Mouse (Mus musculus) fat pad, adult 2 months (tissue): ENCODE measurements around the gene Mrpl17.

Source experiments
- DNase-seq: peaks from one replicate; pipeline ENCODE4 v3.0.0-alpha.2; 2011; ENCODE audit warnings: low read depth, low spot score; ENCODE audit errors: extremely low read depth

Mrpl17 gene

DNA sequence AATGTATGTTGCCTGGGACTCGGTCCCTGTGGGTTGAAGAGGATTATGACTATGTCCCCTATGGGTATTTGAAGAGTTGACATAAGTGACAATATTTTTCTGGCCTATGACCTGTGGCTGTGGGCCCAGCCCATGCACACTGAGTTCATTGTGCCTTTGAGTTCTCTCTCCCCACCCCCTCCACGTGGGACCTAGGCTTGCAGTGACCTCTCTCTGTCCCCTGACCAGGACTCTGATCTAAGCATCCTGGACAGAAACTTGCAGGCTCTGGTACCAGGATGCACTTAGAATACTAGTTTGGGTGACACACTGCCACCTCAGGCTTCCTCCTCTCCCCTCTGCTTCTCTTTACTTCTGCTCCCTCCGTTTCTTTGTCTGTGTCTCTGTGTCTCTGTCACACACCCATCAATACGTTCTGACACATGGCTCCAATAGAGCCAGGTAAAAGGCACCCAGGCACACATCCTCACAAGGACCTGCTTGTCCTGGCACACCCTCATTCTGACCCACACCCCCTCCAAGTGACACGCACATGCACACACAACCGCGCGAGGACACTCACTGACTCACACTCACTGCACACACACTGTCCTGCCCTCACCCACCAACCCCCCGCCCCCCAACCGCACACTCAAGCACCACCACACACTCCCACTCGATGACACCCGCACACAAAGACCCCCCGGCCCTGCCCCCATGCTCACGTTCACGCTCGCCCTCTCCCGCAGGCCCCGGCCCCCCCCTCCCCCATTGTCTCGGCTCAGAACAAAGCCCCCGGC, 24.2 kb downstream of the Mrpl17 start:
- DNase-seq, result no peak

DNA sequence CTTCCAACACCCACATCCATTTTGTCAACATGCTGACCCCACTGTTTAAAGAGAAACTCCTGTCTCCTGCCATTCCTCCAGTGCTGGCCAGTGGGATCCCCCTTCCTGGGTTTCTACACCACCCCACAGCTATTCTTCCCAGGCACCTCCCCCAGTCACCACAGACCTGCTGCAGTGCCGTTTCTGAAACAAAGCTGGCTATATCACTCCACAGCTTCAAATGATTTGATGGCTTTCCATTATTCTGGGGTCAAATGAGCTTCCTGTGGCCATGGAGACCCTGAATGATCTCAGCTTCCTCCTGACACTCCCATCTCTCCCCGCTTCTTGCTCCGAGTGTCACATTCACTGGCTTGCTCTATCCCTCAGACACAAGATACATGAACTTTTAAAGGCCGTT, 26.3 kb downstream of the Mrpl17 start:
- DNase-seq, result no peak

DNA sequence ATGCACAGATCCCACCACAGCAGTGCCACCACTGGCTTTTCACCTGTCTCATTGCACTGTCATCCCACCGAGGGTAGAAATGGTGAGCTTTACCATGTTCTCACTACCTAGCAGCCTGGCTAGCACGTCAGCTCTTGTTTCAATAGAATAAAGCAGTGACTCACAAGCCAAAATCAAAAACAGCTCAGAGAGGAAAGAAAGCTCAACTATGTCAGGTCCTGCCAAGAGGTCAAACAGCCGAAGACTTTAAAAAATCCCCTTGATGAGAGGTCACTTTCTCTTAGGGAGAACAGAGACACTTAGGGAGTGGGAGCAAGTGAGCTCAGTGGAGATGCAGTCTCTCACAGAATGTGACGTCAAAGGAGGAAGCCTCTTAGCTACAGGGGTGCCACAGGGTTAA, 27.0 kb downstream of the Mrpl17 start:
- DNase-seq, result no peak

DNA sequence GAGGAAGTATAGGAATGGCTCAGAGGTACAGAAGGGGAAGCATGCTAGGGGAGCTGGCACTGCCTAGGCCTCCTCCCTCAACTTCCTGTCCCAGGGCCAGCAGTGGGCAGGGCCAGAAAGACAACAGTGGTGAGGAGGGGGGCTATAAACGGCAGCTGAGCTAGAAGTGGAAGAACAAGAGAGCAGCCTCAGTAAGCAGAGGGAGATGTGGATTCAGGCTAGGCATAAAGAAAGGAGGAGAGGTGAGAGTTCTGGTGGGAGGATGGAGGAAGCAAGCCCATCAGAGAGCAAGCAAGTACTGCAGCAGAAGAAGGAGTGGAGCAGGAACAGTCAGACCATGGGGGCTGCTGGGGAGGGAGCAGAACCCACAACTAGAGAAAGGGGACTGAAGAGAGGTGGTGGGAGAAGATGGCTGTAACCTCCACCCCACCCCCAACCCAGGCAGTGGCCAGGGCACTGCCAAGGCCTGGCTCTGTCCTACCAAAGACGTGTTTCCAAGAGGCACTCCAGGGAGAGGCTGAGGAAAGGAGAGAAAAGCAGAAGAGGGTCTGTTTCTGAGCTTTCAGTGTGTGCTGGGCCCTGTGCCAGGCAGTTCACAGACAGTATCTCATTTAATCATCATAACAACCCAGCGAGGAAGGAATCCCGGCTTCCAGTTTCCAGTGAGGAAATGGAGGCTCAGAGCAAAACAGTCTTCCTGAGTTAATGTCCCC, 32.2 kb downstream of the Mrpl17 start:
- no peak for DNase-seq

DNA sequence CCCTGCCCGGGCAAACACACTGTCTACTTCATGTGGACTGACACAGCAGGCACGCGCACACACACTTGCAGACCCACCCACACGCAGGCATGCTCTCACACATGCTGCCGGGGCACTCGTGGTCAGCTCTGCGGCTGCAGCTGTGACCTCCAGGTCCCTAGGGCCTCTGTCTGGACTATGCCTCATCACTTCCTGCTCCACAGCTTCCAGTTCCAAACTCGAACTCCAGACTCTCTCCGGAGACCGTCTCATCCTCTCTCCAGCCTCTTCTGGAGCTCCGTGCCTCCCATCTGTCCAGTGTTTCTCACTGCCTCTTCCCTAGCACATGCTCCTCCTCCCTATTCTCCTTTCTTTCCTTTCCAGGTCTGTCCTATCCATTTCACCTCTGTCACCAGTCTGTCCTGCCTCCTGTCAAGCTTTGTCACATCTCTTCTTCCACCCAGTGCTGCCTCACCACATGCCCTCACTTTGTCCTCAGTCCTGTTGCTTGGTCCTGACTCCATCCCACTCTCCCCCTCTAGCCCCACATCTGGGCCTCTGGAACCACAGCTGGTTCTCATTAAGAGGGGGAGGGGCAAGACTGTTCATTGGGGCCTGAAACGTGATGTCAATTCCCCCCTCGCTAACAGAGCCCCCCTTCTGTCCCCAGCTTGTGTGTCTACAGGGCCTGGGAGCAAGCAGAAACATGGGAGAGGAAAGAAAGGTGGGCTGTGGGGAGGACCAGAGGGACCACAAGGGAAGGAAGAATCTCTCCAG, 32.9 kb downstream of the Mrpl17 start:
- no peak for DNase-seq

DNA sequence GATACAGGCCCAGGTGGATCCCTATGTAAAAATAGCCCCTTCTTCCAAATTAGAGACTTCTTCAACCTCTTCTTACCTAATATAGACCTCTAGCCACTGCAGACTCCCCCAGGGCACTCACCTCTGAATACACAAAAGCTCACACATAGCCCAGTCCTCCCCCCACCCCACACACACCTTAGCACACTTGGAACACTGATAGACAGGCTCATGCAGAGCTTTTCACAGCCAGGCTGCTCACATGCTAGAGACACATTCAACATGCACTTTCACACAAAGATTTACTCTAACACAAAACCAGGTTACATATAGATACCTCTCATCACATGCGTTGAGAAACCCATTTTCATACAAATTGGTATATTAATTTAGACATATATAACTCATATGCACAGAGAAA, 33.6 kb downstream of the Mrpl17 start:
- no peak for DNase-seq

DNA sequence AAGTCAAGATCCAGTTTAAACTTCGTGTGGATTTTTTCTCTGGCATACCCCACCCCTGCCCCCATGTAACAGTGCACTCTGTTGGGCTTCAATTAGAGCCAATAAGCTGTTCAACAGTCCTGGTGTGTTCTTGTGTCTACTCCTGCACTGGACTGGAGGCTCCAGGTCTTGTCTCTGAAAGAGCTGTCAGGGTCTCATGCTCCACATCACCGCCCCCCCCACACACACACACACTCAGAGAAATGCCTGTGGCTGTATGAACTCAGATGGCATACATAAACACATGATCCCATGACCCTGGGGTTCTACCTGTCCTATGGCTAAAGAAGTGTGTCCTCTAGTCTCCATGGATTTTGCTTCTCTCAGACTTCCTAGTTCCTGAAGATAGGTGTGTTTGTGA, 34.9 kb downstream of the Mrpl17 start:
- DNase-seq, result no peak

DNA sequence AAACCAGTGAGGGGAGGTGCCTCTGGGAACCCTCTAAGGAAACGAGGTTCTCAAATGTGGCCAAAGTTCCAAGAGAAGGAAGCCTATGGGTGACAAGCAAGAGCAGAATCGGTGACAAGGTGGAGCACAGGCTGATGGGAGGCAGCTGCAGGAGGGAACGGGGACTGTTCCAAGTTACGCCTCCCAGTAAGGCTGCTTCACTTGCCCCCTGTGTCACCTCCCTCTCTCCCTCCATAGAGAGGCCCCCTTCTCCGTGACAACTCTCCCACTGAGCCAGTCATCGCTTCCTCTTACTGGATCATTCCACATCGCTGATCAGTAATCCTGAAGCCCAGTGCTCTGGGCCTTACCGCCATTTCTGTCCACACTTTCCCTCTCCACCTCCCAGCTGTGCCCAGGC, 36.2 kb downstream of the Mrpl17 start:
- DNase-seq, result no peak

DNA sequence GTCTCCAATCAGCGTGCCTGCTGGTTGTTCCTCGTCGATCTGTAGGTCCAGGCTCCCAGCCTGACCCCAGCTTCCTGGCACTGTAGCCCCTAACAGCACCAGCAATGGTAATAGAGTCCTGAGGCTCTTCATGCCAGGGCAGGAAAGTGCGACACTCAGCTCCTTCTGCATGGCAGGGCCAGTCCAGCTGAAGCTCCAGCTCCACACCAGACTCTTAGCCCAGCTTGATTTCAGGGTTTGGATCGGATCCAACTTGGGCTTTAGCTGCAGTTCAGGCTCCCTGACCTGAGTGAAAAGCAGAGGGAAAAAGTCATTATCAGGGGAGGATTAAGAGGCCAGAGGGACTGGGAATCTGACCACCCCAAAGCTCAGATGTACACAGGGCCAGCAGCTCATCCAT, 37.9 kb downstream of the Mrpl17 start:
- no peak for DNase-seq

DNA sequence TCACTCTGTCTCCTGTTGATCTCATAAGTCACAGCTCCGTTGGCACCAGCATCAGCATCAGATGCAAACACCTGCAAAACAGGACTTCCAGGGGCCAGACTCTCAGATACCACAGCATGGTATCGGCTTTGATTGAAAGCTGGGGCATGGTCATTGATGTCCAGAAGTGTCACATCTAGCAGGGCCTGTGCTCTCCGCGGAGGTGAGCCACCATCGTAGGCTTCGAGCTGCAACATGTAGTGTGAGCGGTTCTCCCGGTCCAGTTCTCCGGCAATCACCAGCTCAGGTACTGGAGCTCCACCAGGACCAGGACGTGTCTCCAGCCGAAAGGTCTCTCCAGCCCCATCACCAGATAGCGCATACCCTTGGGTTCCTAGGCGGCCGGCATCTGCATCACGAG, 38.6 kb downstream of the Mrpl17 start:
- no peak for DNase-seq

DNA sequence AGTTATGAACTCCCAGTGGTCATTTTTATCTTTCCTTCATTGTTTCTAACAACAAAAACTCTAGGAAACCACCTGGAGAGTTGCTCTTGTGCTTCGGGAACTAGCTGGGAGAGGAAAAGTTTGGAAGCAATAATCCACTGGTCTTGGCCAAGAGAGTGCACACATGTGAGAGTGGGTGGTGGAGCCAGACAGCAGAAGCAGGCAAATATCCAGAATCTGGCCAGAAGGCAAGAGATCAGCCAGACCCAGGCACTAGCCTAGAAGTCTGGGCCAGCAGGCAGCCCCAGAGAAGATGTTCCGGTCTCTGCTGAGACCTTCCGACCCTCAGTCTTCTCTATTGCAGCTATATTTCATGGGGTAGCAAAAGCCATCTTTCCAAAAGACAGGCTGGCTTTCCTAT, 40.9 kb downstream of the Mrpl17 start:
- DNase-seq, result no peak

DNA sequence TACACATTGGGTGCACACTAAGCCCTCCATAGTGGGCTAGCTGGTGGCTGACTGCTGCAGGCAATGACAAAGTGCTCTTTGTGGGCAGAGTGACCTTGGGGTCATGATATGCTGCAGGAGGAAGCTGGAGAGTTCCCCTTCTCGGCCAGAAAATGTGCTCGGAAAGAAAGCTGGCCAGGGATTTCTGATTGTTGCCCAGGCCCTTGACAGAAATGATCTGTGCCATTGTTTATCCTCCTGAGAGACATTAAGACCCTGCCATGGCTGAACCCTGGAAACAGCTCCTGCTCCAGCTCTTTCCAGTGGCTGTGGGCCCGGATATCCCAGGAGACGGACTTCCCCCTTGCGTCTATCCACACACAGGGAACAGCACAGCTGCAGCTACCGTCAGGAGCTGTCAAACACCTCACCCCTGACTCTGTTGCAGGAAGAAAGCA, 43.2 kb downstream of the Mrpl17 start:
- no peak for DNase-seq

DNA sequence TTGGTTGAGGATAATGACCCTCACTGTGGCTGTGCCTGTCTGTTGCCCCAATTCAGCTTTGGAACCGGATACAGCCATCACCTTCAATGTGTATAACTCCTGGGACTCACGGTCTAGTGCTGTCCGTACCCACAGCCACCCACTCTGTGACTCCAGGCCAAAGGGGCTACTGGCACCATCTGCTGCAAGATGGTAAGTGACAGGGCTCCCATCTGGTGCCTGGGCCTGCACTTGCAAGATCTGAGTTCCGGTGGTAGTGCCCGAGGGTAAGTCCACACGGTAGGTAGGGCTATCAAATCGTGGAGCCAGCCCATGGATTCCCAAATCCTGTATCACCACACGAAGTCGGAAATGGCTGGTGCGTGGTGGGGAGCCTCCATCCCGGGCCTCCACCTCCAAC, 46.6 kb downstream of the Mrpl17 start:
- no peak for DNase-seq

DNA sequence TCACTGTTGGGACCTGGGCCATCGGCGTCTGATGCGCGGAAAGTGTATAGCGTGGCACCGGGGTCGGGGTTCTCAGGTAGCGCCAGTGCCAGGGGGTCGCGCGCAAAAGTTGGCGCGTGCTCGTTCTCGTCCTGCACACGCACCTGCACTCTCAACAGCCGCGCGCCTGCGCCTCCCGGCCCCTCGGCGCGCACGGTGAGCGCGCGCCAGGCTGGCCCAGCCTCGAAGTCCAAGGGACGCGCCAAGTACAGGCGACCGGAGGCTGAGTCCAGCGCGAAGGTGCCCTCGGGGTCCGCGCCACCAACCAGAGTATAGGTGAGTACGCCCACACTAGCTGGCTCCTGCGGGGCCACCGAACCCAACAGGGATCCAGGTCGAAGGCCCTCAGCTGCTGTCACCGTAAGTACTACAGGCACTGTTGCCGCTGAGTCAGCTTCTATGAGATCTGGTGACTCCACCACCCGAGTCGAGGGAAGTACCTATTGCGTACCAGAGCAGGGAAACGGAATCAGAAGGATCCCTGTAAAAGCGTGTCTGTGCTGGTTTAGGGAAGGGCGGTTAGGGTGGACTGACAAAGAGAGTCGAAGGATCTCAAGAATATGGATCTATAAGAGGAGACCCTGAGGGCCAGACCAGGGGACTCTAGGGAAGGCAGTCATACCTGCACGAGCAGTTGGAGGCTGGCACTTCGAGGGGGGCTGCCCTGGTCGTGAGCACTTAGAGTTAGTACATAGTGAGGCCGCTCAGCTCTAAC, 48.2 kb downstream of the Mrpl17 start:
- DNase-seq, result no peak

DNA sequence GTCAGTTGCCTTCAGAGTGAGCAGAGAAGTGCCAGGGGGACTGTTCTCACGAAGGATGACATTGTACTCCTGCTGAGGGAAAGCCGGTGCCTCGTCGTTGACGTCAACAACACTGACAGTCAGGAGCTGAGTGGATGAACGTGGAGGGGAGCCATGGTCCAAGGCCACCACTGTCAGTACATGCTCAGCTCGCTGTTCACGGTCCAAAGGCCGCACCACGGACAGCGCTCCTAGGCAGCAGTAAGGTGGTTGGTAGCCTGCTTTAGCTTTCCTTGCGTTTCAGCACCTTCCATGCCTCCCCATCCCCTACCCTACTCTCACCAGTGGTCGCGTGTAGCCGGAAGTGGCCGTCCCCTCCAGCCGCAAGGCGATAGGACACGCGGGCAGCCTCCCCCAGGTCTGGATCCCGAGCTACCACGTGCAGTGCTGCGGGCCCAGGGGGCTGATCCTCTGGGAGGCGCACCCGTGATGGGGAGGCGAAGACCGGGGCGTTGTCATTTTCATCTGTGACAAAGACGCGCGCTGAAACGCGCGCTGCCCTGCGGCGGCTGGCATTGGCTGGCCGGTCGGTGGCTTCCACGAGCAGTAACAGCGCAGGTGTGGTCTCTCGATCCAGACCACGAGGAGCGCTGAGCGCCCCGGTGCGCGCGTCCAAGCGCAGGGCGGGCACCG, 49.0 kb downstream of the Mrpl17 start:
- DNase-seq, result no peak

DNA sequence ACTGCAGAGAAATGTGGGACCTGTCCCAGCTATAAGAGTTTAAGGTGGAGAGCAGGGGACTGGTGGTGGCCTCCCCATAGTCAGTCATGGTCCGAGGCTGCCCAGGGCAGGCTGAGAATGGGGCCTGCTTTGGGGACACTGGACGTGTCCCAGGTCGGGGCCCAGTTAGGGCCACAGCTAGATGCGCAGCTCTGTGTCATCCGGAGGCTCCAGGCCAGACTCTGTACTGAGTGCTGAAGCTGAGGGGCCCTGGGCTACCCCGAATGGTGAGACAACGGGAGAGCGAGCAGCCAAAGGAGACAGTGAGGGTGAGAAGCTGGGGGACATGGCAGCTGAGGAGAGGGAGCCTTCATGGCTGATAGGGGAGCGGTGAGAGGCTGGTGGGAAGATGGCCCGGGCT, 57.6 kb downstream of the Mrpl17 start:
- DNase-seq, result no peak
